Mouse (Mus musculus): ENCODE results near the gene Bcl2l12.

GRCm38 (mm10) chr7:45015957-45016612, 17.6 kb upstream of the Bcl2l12 start, which contains the start of gene Scaf1:
- TF ChIP-seq POU5F1 (IDR thresholded peaks at IDR 0.05; ENCODE audit: borderline replicate concordance, low read length) (no peak), CTCF (conservative IDR thresholded peaks at IDR 0.05; ENCODE audit: low read length) (no peak), NANOG (IDR thresholded peaks at IDR 0.05; ENCODE audit: borderline replicate concordance, low read length) (no peak)
